Mouse (Mus musculus): Measurements from ENCODE around the gene Agap3. TPM values are rescaled to one million over a fixed set of nuclear protein-coding genes. Genes with fewer than 3 reads are reported as not detected.

Gene Agap3
- 100 to 1,000 TPM; 521 to 543 (median 525) TPM for total RNA-seq (2022)

GRCm38 (mm10) chr5:24452030-24452690 lies at the start of gene Agap3:
Gene Agap3 (plus strand): TSS chr5:24452177.
- DNase-seq (ENCODE audit: low spot score in 2 of 2) = no peak

GRCm38 (mm10) chr5:24404594-24405360 lies 47.2 kb upstream of the Agap3 start:
- DNase-seq (ENCODE audit: low spot score in 2 of 2) = no peak

GRCm38 (mm10) chr5:24405389-24405876 lies 46.5 kb upstream of the Agap3 start:
- DNase-seq (ENCODE audit: low spot score in 2 of 2) = no peak

GRCm38 (mm10) chr5:24408651-24409050 lies 43.3 kb upstream of the Agap3 start:
- DNase-seq (ENCODE audit: low spot score in 2 of 2) = no peak

GRCm38 (mm10) chr5:24409466-24409865 lies 42.5 kb upstream of the Agap3 start:
- peak in 1 of 2 experiments; percentile 8 for DNase-seq (ENCODE audit: low spot score in 2 of 2)

GRCm38 (mm10) chr5:24412063-24412462 lies 39.9 kb upstream of the Agap3 start:
- DNase-seq (ENCODE audit: low spot score in 2 of 2) = no peak

- DNase-seq (ENCODE audit: low spot score in 2 of 2) = no peak
Observed at GRCm38 (mm10) chr5:24413042-24413693, 38.8 kb upstream of the Agap3 start, which contains the start of gene Asic3. Gene Asic3 (plus strand): TSS chr5:24413392.

- no peak for DNase-seq (ENCODE audit: low spot score in 2 of 2)
Observed at GRCm38 (mm10) chr5:24413938-24414337, 38.0 kb upstream of the Agap3 start.

- peak; percentile 37 to 50 for DNase-seq (ENCODE audit: low spot score in 2 of 2)
Observed at GRCm38 (mm10) chr5:24416222-24416736, 35.7 kb upstream of the Agap3 start.

GRCm38 (mm10) chr5:24417587-24417986 lies 34.4 kb upstream of the Agap3 start:
- no peak for DNase-seq (ENCODE audit: low spot score in 2 of 2)

GRCm38 (mm10) chr5:24420381-24420780 lies 31.6 kb upstream of the Agap3 start:
- DNase-seq (ENCODE audit: low spot score in 2 of 2) = peak in 1 of 2 experiments; percentile 12

- peak; percentile 95 to 100 for DNase-seq (ENCODE audit: low spot score in 2 of 2)
Observed at GRCm38 (mm10) chr5:24423129-24424003, 28.6 kb upstream of the Agap3 start, which contains the start of the genes Cdk5 and Slc4a2. Gene Cdk5 (minus strand): TSS chr5:24423530. Gene Slc4a2 (plus strand): TSS chr5:24423837.

- DNase-seq (ENCODE audit: low spot score in 2 of 2) = peak in 1 of 2 experiments; percentile 31
Observed at GRCm38 (mm10) chr5:24424004-24424781, 27.8 kb upstream of the Agap3 start.

GRCm38 (mm10) chr5:24424861-24425411 lies 27.0 kb upstream of the Agap3 start:
- DNase-seq (ENCODE audit: low spot score in 2 of 2) = peak in 1 of 2 experiments; percentile 72

GRCm38 (mm10) chr5:24425421-24426036 lies 26.4 kb upstream of the Agap3 start:
- peak in 1 of 2 experiments; percentile 38 for DNase-seq (ENCODE audit: low spot score in 2 of 2)

GRCm38 (mm10) chr5:24426037-24426432 lies 25.9 kb upstream of the Agap3 start:
- DNase-seq (ENCODE audit: low spot score in 2 of 2) = peak in 1 of 2 experiments; percentile 47

- DNase-seq (ENCODE audit: low spot score in 2 of 2) = peak in 1 of 2 experiments; percentile 20
Observed at GRCm38 (mm10) chr5:24426556-24427284, 25.3 kb upstream of the Agap3 start.

- peak in 1 of 2 experiments; percentile 9 for DNase-seq (ENCODE audit: low spot score in 2 of 2)
Observed at GRCm38 (mm10) chr5:24427285-24427633, 24.7 kb upstream of the Agap3 start.
